Mouse (Mus musculus) brain, embryonic 14.5 days (tissue): ENCODE results near the gene Cd99l2.

Experiments used
- CTCF ChIP-seq: fragments of 200-500 bp; IDR thresholded peaks from 2 replicates; pipeline ENCODE4 v1.5.1; 2012; ENCODE audit warnings: inconsistent platforms, mild to moderate bottlenecking, moderate library complexity, borderline replicate concordance; ENCODE audit not compliant: insufficient read depth, insufficient read length; ENCODE audit errors: extremely low read depth
- POLR2A ChIP-seq: fragments of 200-500 bp; IDR thresholded peaks from 2 replicates; pipeline ENCODE4 v1.6.1; 2012; ENCODE audit warnings: mild to moderate bottlenecking, inconsistent platforms, borderline replicate concordance; ENCODE audit not compliant: poor library complexity, insufficient read depth, insufficient read length, severe bottlenecking; ENCODE audit errors: extremely low read depth

- TF ChIP-seq CTCF (no peak), POLR2A (no peak)
Measured at GRCm38 (mm10) chrX:71408386-71408785, 84.3 kb downstream of the Cd99l2 start.
